Mouse (Mus musculus): ENCODE data around the gene Acads. TPM values are rescaled to one million over a fixed set of nuclear protein-coding genes. Genes with fewer than 3 reads are reported as not detected.

Gene Acads
- total RNA-seq, 2 experiments from 2014 or later: 65.8 TPM

- no peak for DNase-seq
Measured at GRCm38 (mm10) chr5:115071096-115071901, 47.8 kb downstream of the Acads start.

- DNase-seq: no peak
Measured at GRCm38 (mm10) chr5:115070457-115070856, 48.7 kb downstream of the Acads start.

DNA sequence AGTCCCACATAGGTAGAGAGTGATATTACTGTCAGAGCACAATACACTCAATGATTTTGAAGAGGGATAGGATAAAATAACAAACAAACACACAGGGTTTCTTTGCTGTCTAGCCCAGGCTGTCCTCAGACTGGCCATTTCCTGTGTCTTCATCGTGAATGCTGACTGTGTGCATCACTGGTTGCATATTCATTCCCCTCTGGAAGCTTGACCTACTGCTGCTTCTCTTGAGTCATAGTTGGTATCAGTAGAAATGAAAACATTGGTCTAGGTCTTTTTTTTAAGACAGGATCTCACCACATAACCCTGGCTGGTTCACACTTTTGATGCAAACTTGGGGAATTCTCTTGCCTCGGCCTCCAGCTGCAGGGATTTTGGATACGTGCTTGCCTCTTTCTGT is 49.5 kb downstream of the Acads start:
- no peak for DNase-seq

GRCm38 (mm10) chr5:115068671-115069421 is 50.3 kb downstream of the Acads start:
- no peak for DNase-seq

DNA sequence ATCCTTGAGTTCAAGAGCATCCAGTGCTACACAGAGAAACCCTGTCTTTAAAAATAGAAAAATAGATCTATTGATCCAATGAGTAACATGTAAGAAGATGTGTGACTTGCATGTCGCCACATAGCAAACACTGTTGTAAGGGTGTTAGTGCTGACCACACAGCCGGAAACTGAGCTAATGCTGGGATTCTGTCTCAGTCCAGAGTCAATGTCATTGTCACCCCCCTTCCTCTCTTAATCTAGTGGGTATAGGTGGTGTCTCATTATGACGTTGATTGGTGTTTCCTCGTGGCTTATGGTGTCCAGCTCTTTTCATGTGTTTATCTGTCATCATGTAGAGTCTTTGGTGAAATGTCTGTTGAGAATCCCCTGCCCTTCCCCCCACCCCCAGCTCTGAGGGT is 52.9 kb downstream of the Acads start:
- DNase-seq: no peak

- DNase-seq: no peak
Measured at GRCm38 (mm10) chr5:115063391-115063790, 55.8 kb downstream of the Acads start.

DNA sequence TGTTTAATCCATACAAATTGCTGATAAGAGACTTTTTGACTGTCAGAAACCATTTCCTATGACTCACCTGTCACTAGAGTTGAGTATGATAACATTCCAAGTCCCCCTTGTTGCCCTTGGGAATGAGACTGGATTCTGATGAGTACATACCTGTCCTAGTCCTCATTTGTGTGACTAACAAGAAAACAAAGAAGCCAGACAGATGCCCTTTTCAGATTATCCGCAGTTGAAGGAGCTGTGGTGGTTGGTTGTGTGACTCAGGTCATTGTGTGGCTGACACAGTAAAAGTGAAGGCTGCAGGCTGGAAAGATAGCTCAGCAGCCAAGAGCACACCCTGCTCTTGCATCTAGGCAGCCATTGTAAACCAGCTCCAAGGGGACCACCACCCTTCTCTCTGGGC is 56.6 kb downstream of the Acads start:
- no peak for DNase-seq

GRCm38 (mm10) chr5:115060977-115061376 is 58.2 kb downstream of the Acads start:
- no peak for DNase-seq

Other genes starting within 250 kb of the Acads start
- gene Oasl2, start 222.4 kb downstream of the Acads start, total RNA-seq (2021): 1 to 10 TPM; 1.0 to 1.5 TPM
- gene Oasl1, start 196.1 kb downstream of the Acads start, total RNA-seq (2021): under 1 TPM; 0.38 to 0.51 TPM
- 10 to 100 TPM; 25.3 to 26.9 TPM for gene 2210016L21Rik, start 177.2 kb downstream of the Acads start, total RNA-seq (2021)
- gene Hnf1a, start 148.3 kb downstream of the Acads start, total RNA-seq (2021): not detected
- gene Sppl3, start 108.2 kb downstream of the Acads start, total RNA-seq (2021): 10 to 100 TPM; 19.6 to 20.3 TPM
- gene Gm10401, start 21.1 kb downstream of the Acads start, total RNA-seq (2021): not detected
- 10 to 100 TPM; 10.2 to 12.9 TPM for gene Unc119b, start 15.6 kb upstream of the Acads start, total RNA-seq (2021)
- gene Mlec, start 38.8 kb upstream of the Acads start, total RNA-seq (2021): 100 to 1,000 TPM; 156 to 196 TPM
- gene Cabp1, start 75.0 kb upstream of the Acads start, total RNA-seq (2021): 1 to 10 TPM; 1.6 TPM
- gene Pop5, start 116.5 kb upstream of the Acads start, total RNA-seq (2021): 10 to 100 TPM; 29.2 to 30.7 TPM
- gene Rnf10, start 153.6 kb upstream of the Acads start, total RNA-seq (2021): 100 to 1,000 TPM; 263 to 281 TPM
- gene Coq5, start 160.3 kb upstream of the Acads start, total RNA-seq (2021): 100 to 1,000 TPM in 1 of 2 experiments, 10 to 100 TPM in 1; 91.7 to 100 TPM
- 100 to 1,000 TPM; 100 to 102 TPM for gene Dynll1, start 181.7 kb upstream of the Acads start, total RNA-seq (2021)
- gene Srsf9, start 207.8 kb upstream of the Acads start, total RNA-seq (2021): 10 to 100 TPM; 10.7 to 12.9 TPM
- gene Gatc, start 221.8 kb upstream of the Acads start, total RNA-seq (2021): 10 to 100 TPM; 20.5 to 22.1 TPM
- 10 to 100 TPM; 17.5 to 18.4 TPM for gene Triap1, start 221.9 kb upstream of the Acads start, total RNA-seq (2021)
- 10 to 100 TPM; 60.7 to 80.9 TPM for gene Cox6a1, start 229.6 kb upstream of the Acads start, total RNA-seq (2021)